Mouse (Mus musculus): ENCODE data around the gene Actb.
"Not testable (repeated sequence)": the region's sequence is repeated elsewhere in the genome, so short reads cannot be mapped to it uniquely, and the experiment has no call there.

Gene Actb

GRCm38 (mm10) chr5:142901846-142902505, 4.6 kb downstream of the Actb start:
- no peak for DNase-seq (ENCODE audit: low spot score)

- no peak for DNase-seq (ENCODE audit: low spot score)
Observed at GRCm38 (mm10) chr5:142901355-142901802, 5.2 kb downstream of the Actb start.

GRCm38 (mm10) chr5:142900651-142901050, 5.9 kb downstream of the Actb start:
- no peak for DNase-seq (ENCODE audit: low spot score)

GRCm38 (mm10) chr5:142899932-142900533, 6.5 kb downstream of the Actb start:
- no peak for DNase-seq (ENCODE audit: low spot score)

GRCm38 (mm10) chr5:142899057-142899601, 7.4 kb downstream of the Actb start:
- no peak for DNase-seq (ENCODE audit: low spot score)

GRCm38 (mm10) chr5:142898316-142898715, 8.2 kb downstream of the Actb start:
- DNase-seq (ENCODE audit: low spot score) = no peak

GRCm38 (mm10) chr5:142897568-142898248, 8.8 kb downstream of the Actb start:
- no peak for DNase-seq (ENCODE audit: low spot score)

GRCm38 (mm10) chr5:142896713-142897112, 9.8 kb downstream of the Actb start:
- DNase-seq (ENCODE audit: low spot score) = no peak

- DNase-seq (ENCODE audit: low spot score) = no peak
Observed at GRCm38 (mm10) chr5:142896192-142896591, 10.4 kb downstream of the Actb start.

- DNase-seq (ENCODE audit: low spot score) = peak; percentile 76
Observed at GRCm38 (mm10) chr5:142894918-142895613, 11.5 kb downstream of the Actb start, which contains the start of gene Fbxl18. Fbxl18 (minus strand) TSS chr5:142895421.

- DNase-seq (ENCODE audit: low spot score) = no peak
Observed at GRCm38 (mm10) chr5:142891396-142891795, 15.2 kb downstream of the Actb start.

GRCm38 (mm10) chr5:142887533-142887932, 19.0 kb downstream of the Actb start:
- DNase-seq (ENCODE audit: low spot score) = not testable (repeated sequence)

- no peak for DNase-seq (ENCODE audit: low spot score)
Observed at GRCm38 (mm10) chr5:142886761-142887160, 19.8 kb downstream of the Actb start.

- DNase-seq (ENCODE audit: low spot score) = no peak
Observed at GRCm38 (mm10) chr5:142886181-142886580, 20.4 kb downstream of the Actb start.

- DNase-seq (ENCODE audit: low spot score) = no peak
Observed at GRCm38 (mm10) chr5:142882471-142882870, 24.1 kb downstream of the Actb start.

- no peak for DNase-seq (ENCODE audit: low spot score)
Observed at GRCm38 (mm10) chr5:142881936-142882335, 24.6 kb downstream of the Actb start.

- DNase-seq (ENCODE audit: low spot score) = no peak
Observed at GRCm38 (mm10) chr5:142880806-142881516, 25.6 kb downstream of the Actb start.

- DNase-seq (ENCODE audit: low spot score) = no peak
Observed at GRCm38 (mm10) chr5:142880246-142880645, 26.3 kb downstream of the Actb start.

GRCm38 (mm10) chr5:142879318-142880175, 27.0 kb downstream of the Actb start:
- no peak for DNase-seq (ENCODE audit: low spot score)

GRCm38 (mm10) chr5:142878570-142878969, 28.0 kb downstream of the Actb start:
- no peak for DNase-seq (ENCODE audit: low spot score)

Data from ovary, postnatal 10 days (tissue).